Mouse (Mus musculus) spleen, postnatal 4 days (tissue): Measurements from ENCODE around the gene Smoc2.

Experiments used
- DNase-seq, 2 experiments: peaks; one replicate each; pipeline ENCODE4 v3.0.0; 2022; ENCODE audit warnings: low spot score in 2 of 2

Gene Smoc2

GRCm38 (mm10) chr17:14349086-14349814 is 69.9 kb downstream of the Smoc2 start:
- DNase-seq = no peak

DNA sequence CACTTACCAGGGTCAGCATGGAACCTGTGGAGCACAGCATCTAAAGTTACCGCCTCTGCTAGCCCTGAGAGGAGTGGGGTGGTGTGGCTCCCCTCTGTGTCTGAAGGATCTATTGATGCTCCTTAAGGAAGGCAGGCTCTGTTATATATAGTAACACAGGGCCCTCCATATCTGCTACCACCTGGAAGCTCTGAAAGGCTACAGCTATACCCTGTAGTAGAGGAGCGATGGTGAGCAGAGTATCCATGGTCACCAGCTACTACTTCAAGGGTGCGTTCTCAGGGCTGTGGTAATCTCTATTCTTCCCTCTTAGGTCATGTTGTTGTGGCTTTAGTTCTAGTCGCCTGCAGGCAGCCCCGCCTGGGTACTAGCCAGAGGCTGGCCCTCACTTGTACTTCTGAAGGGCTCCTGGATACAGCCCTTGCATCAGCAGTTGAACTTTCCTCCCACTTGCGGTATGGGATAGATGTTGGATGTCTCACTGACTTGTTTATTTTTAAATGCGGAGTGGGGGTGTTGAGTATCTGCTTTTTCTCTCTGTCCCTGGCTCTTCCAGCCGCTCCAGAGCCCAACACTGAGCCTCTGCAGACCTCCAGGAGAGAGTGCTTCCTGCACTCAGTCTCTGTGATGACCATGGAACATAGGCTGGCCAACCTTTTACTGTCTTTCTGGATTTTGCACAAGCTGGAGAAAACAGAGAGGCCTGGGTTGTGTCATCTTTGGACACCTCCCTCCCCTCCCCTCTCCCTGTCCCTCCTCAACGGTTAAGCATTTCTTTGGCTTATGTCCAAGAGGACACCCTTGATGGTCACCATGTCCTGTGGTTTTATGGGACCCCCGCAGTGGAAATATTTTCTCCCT is 74.1 kb downstream of the Smoc2 start:
- no peak for DNase-seq

DNA sequence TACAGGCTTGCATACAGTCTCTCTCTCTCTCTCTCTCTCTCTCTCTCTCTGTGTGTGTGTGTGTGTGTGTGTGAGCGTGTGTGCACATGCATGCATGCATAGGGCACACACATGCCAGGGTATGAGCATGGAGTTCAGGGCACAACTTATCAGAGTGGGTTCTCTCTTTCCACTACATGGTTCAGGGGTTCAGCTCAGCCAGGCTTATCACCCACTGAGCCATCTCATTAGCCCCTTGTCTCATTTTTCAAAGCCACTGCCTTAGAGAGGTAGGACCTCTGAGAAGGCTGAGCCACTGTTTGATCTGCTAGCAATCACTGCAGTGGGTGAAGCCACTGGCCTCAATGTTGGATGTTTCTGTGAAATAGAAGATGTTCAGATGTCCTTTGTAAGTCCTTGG is 82.2 kb downstream of the Smoc2 start:
- DNase-seq = no peak

DNA sequence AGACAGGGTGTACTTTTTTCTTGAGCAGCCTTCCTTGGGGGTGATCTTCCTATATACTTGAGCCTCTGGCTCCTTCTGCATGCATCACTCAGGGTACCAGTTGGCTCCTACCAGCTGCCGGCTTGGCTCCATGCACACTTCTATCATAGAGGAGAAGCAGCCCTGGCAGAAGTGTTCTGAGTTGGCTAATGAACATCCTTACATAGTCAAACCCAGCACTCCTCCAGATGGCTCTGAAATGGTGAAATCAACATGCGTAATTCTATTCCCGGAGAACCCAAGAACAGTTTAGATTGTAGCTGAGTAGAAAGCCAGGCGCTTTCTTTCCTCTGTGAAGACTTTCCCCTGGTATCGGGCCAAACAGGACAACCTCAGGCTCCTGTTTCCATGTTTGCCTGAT is 91.2 kb downstream of the Smoc2 start:
- DNase-seq = no peak

GRCm38 (mm10) chr17:14371606-14372005 is 92.3 kb downstream of the Smoc2 start:
- DNase-seq = no peak

DNA sequence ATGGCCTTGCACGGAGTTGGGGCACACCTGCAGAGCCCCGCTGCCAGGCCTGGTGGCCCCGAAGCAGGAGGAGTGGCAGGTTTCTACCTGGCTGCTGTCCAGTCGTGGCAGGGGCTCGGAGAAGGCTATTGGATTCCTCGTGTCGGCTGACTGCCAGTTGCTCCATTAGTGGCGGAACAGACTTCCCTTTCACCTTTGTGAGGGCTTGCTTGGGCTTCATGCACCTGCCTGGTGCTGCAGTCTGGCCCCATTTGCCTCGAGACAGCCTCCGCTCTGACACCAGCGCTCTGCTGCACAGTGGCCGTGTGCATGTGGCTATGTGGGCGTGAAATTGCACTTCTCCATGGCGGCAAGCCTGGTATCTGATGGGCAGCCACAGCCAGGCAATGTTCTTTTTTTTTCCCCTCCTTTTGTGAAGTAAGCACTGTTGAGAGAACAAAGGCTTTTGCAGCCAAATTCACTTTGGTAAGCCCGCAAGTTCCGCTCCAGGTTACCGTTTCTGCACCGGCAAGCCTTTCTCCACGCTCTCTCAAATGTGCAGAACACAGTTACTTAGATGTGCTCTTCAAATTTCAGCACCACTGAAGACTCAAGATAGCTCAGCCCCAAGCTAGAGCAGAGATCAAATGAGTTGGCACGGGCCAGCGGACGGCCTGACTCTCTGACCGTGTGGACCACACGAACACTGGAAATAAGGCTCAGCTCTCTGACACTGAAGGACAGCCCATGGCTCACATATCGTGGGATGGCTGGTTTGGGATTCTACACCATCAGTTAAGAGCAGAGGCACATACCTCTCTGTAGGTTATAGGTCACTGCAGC is 93.2 kb downstream of the Smoc2 start:
- no peak for DNase-seq

- DNase-seq = no peak
Observed at GRCm38 (mm10) chr17:14378692-14379446, 99.6 kb downstream of the Smoc2 start.

GRCm38 (mm10) chr17:14379518-14379917 is 100.2 kb downstream of the Smoc2 start:
- DNase-seq = no peak

- DNase-seq = no peak
Observed at GRCm38 (mm10) chr17:14379966-14380365, 100.7 kb downstream of the Smoc2 start.

DNA sequence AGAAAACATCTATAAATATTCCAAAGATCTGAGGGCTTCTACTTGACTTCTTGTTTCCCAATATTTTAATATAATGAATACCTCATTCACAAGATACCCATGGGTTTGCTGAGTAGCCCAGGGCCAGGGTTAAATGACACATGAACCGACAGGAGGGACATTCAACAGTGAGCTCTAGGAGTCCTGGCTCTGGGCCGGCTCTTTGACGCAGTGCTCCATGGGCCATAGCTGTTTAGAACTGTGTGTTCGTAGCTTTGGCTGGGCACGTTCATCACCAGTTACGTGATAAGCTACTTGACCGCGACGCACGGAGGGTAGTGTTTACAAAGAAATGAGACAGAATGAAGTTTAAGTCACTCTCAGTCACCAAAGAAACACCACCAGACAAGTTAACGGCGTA is 101.2 kb downstream of the Smoc2 start:
- no peak for DNase-seq

DNA sequence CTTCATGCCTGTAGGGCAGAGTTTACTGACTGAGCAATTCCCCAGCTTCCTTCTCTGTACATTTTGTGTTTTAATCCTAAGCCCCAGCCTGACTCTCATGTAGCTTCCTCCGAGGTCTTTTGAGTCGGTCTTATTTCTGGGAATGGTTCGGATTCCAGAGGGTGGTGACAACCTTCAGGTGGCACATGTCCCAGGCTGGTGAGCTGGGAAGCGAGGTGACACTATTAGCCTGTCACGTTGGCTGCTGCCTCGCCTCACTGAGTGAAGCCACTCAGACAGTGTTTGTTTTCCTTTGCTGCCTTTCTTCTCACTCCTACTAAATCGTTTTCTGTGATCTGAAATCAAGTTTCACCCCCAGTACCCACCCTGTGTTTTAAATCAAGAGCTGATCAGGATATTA is 102.2 kb downstream of the Smoc2 start:
- no peak for DNase-seq

- DNase-seq = no peak
Observed at GRCm38 (mm10) chr17:14383981-14384380, 104.7 kb downstream of the Smoc2 start.

GRCm38 (mm10) chr17:14384980-14385379 is 105.7 kb downstream of the Smoc2 start:
- DNase-seq = no peak

- DNase-seq = no peak
Observed at GRCm38 (mm10) chr17:14387261-14387660, 108.0 kb downstream of the Smoc2 start.

- DNase-seq = no peak
Observed at GRCm38 (mm10) chr17:14392443-14392842, 113.1 kb downstream of the Smoc2 start.

DNA sequence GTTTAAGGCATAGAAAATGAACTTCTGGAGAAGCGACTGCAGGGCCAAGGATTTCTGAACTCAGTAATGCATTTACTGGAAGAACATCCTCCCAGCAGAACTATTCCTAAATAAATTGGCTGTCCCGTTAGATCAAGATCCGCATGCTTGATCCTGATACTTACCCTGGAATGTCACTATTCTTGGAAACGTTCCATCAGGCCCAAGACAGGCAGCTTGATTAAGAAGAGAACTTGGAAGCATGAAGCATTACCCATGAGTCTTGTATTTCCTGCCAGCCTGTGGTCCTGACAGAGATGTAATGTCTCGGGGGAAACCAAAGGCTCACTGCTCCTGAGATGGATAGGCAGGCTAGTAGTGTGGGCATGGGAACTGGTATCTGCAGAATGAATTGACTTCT is 115.6 kb downstream of the Smoc2 start:
- DNase-seq = no peak

GRCm38 (mm10) chr17:14397456-14397855 is 118.2 kb downstream of the Smoc2 start:
- no peak for DNase-seq

GRCm38 (mm10) chr17:14398650-14399424 is 119.5 kb downstream of the Smoc2 start:
- no peak for DNase-seq

- no peak for DNase-seq
Observed at GRCm38 (mm10) chr17:14400960-14401359, 121.7 kb downstream of the Smoc2 start.

DNA sequence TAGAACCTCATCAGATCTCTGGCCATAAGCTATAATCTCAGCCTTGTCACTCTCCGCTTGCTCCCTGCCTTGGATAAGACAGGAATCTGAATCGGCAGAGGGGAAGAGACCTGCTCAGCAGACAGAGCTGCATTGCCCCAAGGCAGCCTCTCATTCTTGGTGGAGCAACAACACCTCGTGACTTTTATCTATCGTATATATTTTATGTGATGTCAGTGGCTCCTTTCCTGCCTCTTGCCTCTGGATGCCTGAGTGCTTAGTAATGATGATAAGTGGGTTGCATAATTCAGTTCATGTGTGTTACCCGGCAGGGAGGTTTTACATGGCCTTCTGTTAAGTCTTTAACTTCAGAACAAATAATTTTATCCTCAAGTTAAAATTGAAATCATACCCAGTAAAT is 128.6 kb downstream of the Smoc2 start:
- DNase-seq = no peak

GRCm38 (mm10) chr17:14412460-14412859 is 133.2 kb downstream of the Smoc2 start:
- DNase-seq = no peak
